Mouse (Mus musculus): ENCODE results near the gene Tm2d1. TPM values are rescaled to one million over a fixed set of nuclear protein-coding genes. Genes with fewer than 3 reads are reported as not detected.

Tm2d1 gene
- polyA plus RNA-seq, 1 experiment, result 11.8 TPM

- H3K4me3 ChIP-seq (ENCODE audit: low read depth, low read length), result no peak overlapping the region
Observed at GRCm38 (mm10) chr4:98358034-98358809, 24.9 kb downstream of the Tm2d1 start.

GRCm38 (mm10) chr4:98348580-98348979 lies 34.5 kb downstream of the Tm2d1 start:
- Histone ChIP-seq H3K4me1 (ENCODE audit: control insufficient read depth, insufficient read depth, insufficient read length, low read length) (no peaks in the 10 kb centered on the region), H3K4me3 (ENCODE audit: low read depth, low read length) (no peak overlapping the region), H3K27ac (ENCODE audit: insufficient read depth, low read depth, low read length) (no peak overlapping the region), H3K27me3 (ENCODE audit: control insufficient read depth, insufficient read depth, low read length) (no peaks in the 10 kb centered on the region), H3K36me3 (ENCODE audit: control insufficient read depth, insufficient read depth, low read length) (no peaks in the 10 kb centered on the region)
- WGBS, result 31% methylated on average over 5 of the region's 5 CpGs
- TF ChIP-seq CTCF (IDR thresholded peaks at IDR 0.05; ENCODE audit: extremely low read depth, insufficient read length, insufficient replicate concordance, low read depth, low read length), result no peak
- no peak for TF ChIP-seq POLR2A (IDR thresholded peaks at IDR 0.05; ENCODE audit: low read depth, low read length)

More at GRCm38 (mm10) chr4:98358034-98358809, 24.9 kb downstream of the Tm2d1 start:
- WGBS, result 54% methylated on average over 9 of the region's 9 CpGs
- Histone ChIP-seq H3K27ac (ENCODE audit: insufficient read depth, low read depth, low read length) (no peak overlapping the region), H3K27me3 (ENCODE audit: control insufficient read depth, insufficient read depth, low read length) (no peaks in the 10 kb centered on the region), H3K4me1 (ENCODE audit: control insufficient read depth, insufficient read depth, insufficient read length, low read length) (peaks cover 7% of the 10 kb centered on the region; the same call in 1 of the 2 replicates), H3K36me3 (ENCODE audit: control insufficient read depth, insufficient read depth, low read length) (peaks cover 21% of the 10 kb centered on the region)
- TF ChIP-seq CTCF (IDR thresholded peaks at IDR 0.05; ENCODE audit: extremely low read depth, insufficient read length, insufficient replicate concordance, low read depth, low read length) (no peak), POLR2A (IDR thresholded peaks at IDR 0.05; ENCODE audit: low read depth, low read length) (no peak)

- Histone ChIP-seq H3K4me3 (ENCODE audit: low read depth, low read length) (no peak overlapping the region), H3K36me3 (ENCODE audit: control insufficient read depth, insufficient read depth, low read length) (no peaks in the 10 kb centered on the region), H3K4me1 (ENCODE audit: control insufficient read depth, insufficient read depth, insufficient read length, low read length) (no peaks in the 10 kb centered on the region), H3K27ac (ENCODE audit: insufficient read depth, low read depth, low read length) (no peak overlapping the region), H3K27me3 (ENCODE audit: control insufficient read depth, insufficient read depth, low read length) (no peaks in the 10 kb centered on the region)
- WGBS, result 93% methylated on average over 10 of the region's 10 CpGs
- no peak for TF ChIP-seq CTCF (IDR thresholded peaks at IDR 0.05; ENCODE audit: extremely low read depth, insufficient read length, insufficient replicate concordance, low read depth, low read length)
Observed at GRCm38 (mm10) chr4:98345783-98346182, 37.3 kb downstream of the Tm2d1 start.

GRCm38 (mm10) chr4:98339992-98340564 lies 43.0 kb downstream of the Tm2d1 start:
- Histone ChIP-seq H3K4me3 (ENCODE audit: low read depth, low read length) (no peak overlapping the region), H3K27me3 (ENCODE audit: control insufficient read depth, insufficient read depth, low read length) (no peaks in the 10 kb centered on the region; the same call in 1 of the 2 replicates), H3K36me3 (ENCODE audit: control insufficient read depth, insufficient read depth, low read length) (no peaks in the 10 kb centered on the region), H3K4me1 (ENCODE audit: control insufficient read depth, insufficient read depth, insufficient read length, low read length) (no peaks in the 10 kb centered on the region), H3K27ac (ENCODE audit: insufficient read depth, low read depth, low read length) (no peak overlapping the region)
- TF ChIP-seq CTCF (IDR thresholded peaks at IDR 0.05; ENCODE audit: extremely low read depth, insufficient read length, insufficient replicate concordance, low read depth, low read length) (no peak), POLR2A (IDR thresholded peaks at IDR 0.05; ENCODE audit: low read depth, low read length) (no peak)
- 72% methylated on average over 10 of the region's 10 CpGs for WGBS

GRCm38 (mm10) chr4:98338636-98339630 lies 44.2 kb downstream of the Tm2d1 start:
- Histone ChIP-seq H3K36me3 (ENCODE audit: control insufficient read depth, insufficient read depth, low read length) (no peaks in the 10 kb centered on the region), H3K27me3 (ENCODE audit: control insufficient read depth, insufficient read depth, low read length) (no peaks in the 10 kb centered on the region; the same call in 1 of the 2 replicates), H3K27ac (ENCODE audit: insufficient read depth, low read depth, low read length) (no peak overlapping the region), H3K4me3 (ENCODE audit: low read depth, low read length) (no peak overlapping the region), H3K4me1 (ENCODE audit: control insufficient read depth, insufficient read depth, insufficient read length, low read length) (no peaks in the 10 kb centered on the region)
- TF ChIP-seq CTCF (IDR thresholded peaks at IDR 0.05; ENCODE audit: extremely low read depth, insufficient read length, insufficient replicate concordance, low read depth, low read length) (no peak), POLR2A (IDR thresholded peaks at IDR 0.05; ENCODE audit: low read depth, low read length) (no peak)
- WGBS, result 69% methylated on average over 14 of the region's 14 CpGs

GRCm38 (mm10) chr4:98337197-98337596 lies 45.9 kb downstream of the Tm2d1 start:
- WGBS, result 63% methylated on average over 5 of the region's 5 CpGs
- Histone ChIP-seq H3K36me3 (ENCODE audit: control insufficient read depth, insufficient read depth, low read length) (no peaks in the 10 kb centered on the region), H3K27me3 (ENCODE audit: control insufficient read depth, insufficient read depth, low read length) (no peaks in the 10 kb centered on the region; the same call in 1 of the 2 replicates), H3K4me3 (ENCODE audit: low read depth, low read length) (no peak overlapping the region), H3K27ac (ENCODE audit: insufficient read depth, low read depth, low read length) (no peak overlapping the region), H3K4me1 (ENCODE audit: control insufficient read depth, insufficient read depth, insufficient read length, low read length) (no peaks in the 10 kb centered on the region)
- no peak for TF ChIP-seq CTCF (IDR thresholded peaks at IDR 0.05; ENCODE audit: extremely low read depth, insufficient read length, insufficient replicate concordance, low read depth, low read length)
- TF ChIP-seq POLR2A (IDR thresholded peaks at IDR 0.05; ENCODE audit: low read depth, low read length), result no peak

Data from small intestine, adult 2 months (tissue).